Mouse (Mus musculus) testis, adult 2 months (tissue): ENCODE data around the gene Hopx.

Experiments
- CTCF ChIP-seq: fragments of 200-500 bp; IDR thresholded peaks from 2 replicates; pipeline ENCODE4 v1.5.1; 2012; ENCODE audit warnings: low read depth, mild to moderate bottlenecking, inconsistent platforms, low read length, moderate library complexity; ENCODE audit not compliant: control insufficient read depth, insufficient read depth, insufficient replicate concordance
- POLR2A ChIP-seq: fragments of 200-500 bp; IDR thresholded peaks from 2 replicates; pipeline ENCODE4 v1.6.1; 2012; ENCODE audit warnings: low read depth, mild to moderate bottlenecking, inconsistent platforms, low read length, moderate library complexity; ENCODE audit not compliant: control insufficient read depth

GRCm38 (mm10) chr5:77108806-77109205 is 6.1 kb downstream of the Hopx start:
- TF ChIP-seq CTCF: no peak
- TF ChIP-seq POLR2A: no peak
